Mouse (Mus musculus): ENCODE data around the gene Dyrk1a.

GRCm38 (mm10) chr16:94551934-94552333 lies 17.9 kb upstream of the Dyrk1a start:
- TF ChIP-seq CTCF (conservative IDR thresholded peaks at IDR 0.05; ENCODE audit: insufficient read depth, insufficient read length, low read depth, low read length) (no peak), POLR2A (IDR thresholded peaks at IDR 0.05; ENCODE audit: low read depth, low read length) (no peak)

Data from kidney, adult 2 months (tissue).